Mouse (Mus musculus): ENCODE data around the gene Nebl. TPM values are rescaled to one million over a fixed set of nuclear protein-coding genes. Genes with fewer than 3 reads are reported as not detected.

Nebl gene
- polyA plus RNA-seq, 1 experiment from 2014 or later: 4.6 TPM

- Histone ChIP-seq H3K4me1 (replicated peaks; ENCODE audit: control insufficient read depth, insufficient read depth, low read length) (peaks cover 10% of the 10 kb centered on the region; the same call in 1 of the 2 replicates), H3K4me2 (ENCODE audit: low read depth, low read length, severe bottlenecking) (peak overlapping the region; percentile 97), H3K9me3 (ENCODE audit: control insufficient read depth, low read length) (no peaks in the 10 kb centered on the region), H3K27ac (ENCODE audit: low read depth, low read length) (no peak overlapping the region), H3K4me3 (ENCODE audit: low read depth, low read length) (peak overlapping the region; percentile 57), H3K9ac (ENCODE audit: low read length) (no peak overlapping the region), H3K27me3 (ENCODE audit: control insufficient read depth, insufficient read depth, low read length) (peaks cover 11% of the 10 kb centered on the region), H3K36me3 (ENCODE audit: control insufficient read depth, insufficient read depth, low read length) (no peaks in the 10 kb centered on the region)
- ATAC-seq (replicated peaks; ENCODE audit: low FRiP score) (no peak), DNase-seq (ENCODE audit: low spot score) (no peak)
- 7% methylated on average over 6 of the region's 6 CpGs for WGBS
Observed at GRCm38 (mm10) chr2:17731831-17732200, 552 bp upstream of the Nebl start.

DNA sequence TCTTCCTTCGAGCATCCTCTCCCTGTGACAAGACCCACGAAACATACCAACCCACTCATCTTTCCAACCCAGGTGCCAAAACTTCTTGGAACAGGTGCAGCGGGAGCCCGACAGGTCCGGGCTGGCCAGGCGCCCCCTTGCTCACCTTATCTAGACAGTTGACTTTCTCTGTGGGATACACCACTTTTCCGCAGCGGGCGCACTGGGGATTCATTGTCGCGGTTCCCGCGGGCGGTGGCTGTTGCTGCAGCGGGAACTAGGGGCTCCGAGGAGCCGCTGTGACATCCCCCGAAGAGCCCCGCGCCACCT is 662 bp downstream of the Nebl start:
- Histone ChIP-seq H3K36me3 (ENCODE audit: control insufficient read depth, insufficient read depth, low read length) (no peaks in the 10 kb centered on the region), H3K4me1 (replicated peaks; ENCODE audit: control insufficient read depth, insufficient read depth, low read length) (peaks cover 10% of the 10 kb centered on the region; the same call in 1 of the 2 replicates), H3K9ac (ENCODE audit: low read length) (peak overlapping the region; percentile 70), H3K4me2 (ENCODE audit: low read depth, low read length, severe bottlenecking) (peak overlapping the region; percentile 97), H3K27me3 (ENCODE audit: control insufficient read depth, insufficient read depth, low read length) (peaks cover 11% of the 10 kb centered on the region), H3K9me3 (ENCODE audit: control insufficient read depth, low read length) (no peaks in the 10 kb centered on the region), H3K4me3 (ENCODE audit: low read depth, low read length) (peak overlapping the region; percentile 57), H3K27ac (ENCODE audit: low read depth, low read length) (no peak overlapping the region)
- DNase-seq (ENCODE audit: low spot score) (no peak), ATAC-seq (replicated peaks; ENCODE audit: low FRiP score) (peak; percentile 37; the same call in 1 of the 2 replicates)
- WGBS: under 1% methylated on average over 20 of the region's 20 CpGs

- Histone ChIP-seq H3K4me2 (ENCODE audit: low read depth, low read length, severe bottlenecking) (peak overlapping the region; percentile 97), H3K27me3 (ENCODE audit: control insufficient read depth, insufficient read depth, low read length) (peaks cover 11% of the 10 kb centered on the region), H3K27ac (ENCODE audit: low read depth, low read length) (no peak overlapping the region), H3K9me3 (ENCODE audit: control insufficient read depth, low read length) (no peaks in the 10 kb centered on the region), H3K9ac (ENCODE audit: low read length) (peak overlapping the region; percentile 70), H3K36me3 (ENCODE audit: control insufficient read depth, insufficient read depth, low read length) (no peaks in the 10 kb centered on the region), H3K4me3 (ENCODE audit: low read depth, low read length) (peak overlapping the region; percentile 57), H3K4me1 (replicated peaks; ENCODE audit: control insufficient read depth, insufficient read depth, low read length) (peaks cover 10% of the 10 kb centered on the region; the same call in 1 of the 2 replicates)
- ATAC-seq (replicated peaks; ENCODE audit: low FRiP score) (peak; percentile 36), DNase-seq (ENCODE audit: low spot score) (peak; percentile 61)
- 4% methylated on average over 25 of the region's 25 CpGs for WGBS
Observed at GRCm38 (mm10) chr2:17729770-17730647, 1.3 kb downstream of the Nebl start.

- Histone ChIP-seq H3K36me3 (ENCODE audit: control insufficient read depth, insufficient read depth, low read length) (no peaks in the 10 kb centered on the region), H3K27ac (ENCODE audit: low read depth, low read length) (no peak overlapping the region), H3K4me1 (replicated peaks; ENCODE audit: control insufficient read depth, insufficient read depth, low read length) (no peaks in the 10 kb centered on the region), H3K4me3 (ENCODE audit: low read depth, low read length) (no peak overlapping the region), H3K9me3 (ENCODE audit: control insufficient read depth, low read length) (no peaks in the 10 kb centered on the region), H3K27me3 (ENCODE audit: control insufficient read depth, insufficient read depth, low read length) (no peaks in the 10 kb centered on the region), H3K9ac (ENCODE audit: low read length) (no peak overlapping the region), H3K4me2 (ENCODE audit: low read depth, low read length, severe bottlenecking) (no peak overlapping the region)
- WGBS: 78% methylated on average over 5 of the region's 5 CpGs
- DNase-seq (ENCODE audit: low spot score) (no peak), ATAC-seq (replicated peaks; ENCODE audit: low FRiP score) (no peak)
Observed at GRCm38 (mm10) chr2:17724405-17724804, 6.9 kb downstream of the Nebl start.

GRCm38 (mm10) chr2:17723268-17724019 is 7.8 kb downstream of the Nebl start:
- no peak overlapping the region for H3K4me2 ChIP-seq (ENCODE audit: low read depth, low read length, severe bottlenecking)
- 93% methylated on average over 12 of the region's 12 CpGs for WGBS
- ATAC-seq (replicated peaks; ENCODE audit: low FRiP score) (no peak), DNase-seq (ENCODE audit: low spot score) (no peak)
- no peak overlapping the region for H3K4me3 ChIP-seq (ENCODE audit: low read depth, low read length)
- H3K4me1 ChIP-seq (replicated peaks; ENCODE audit: control insufficient read depth, insufficient read depth, low read length): no peaks in the 10 kb centered on the region
- H3K9ac ChIP-seq (ENCODE audit: low read length): no peak overlapping the region
- no peak overlapping the region for H3K27ac ChIP-seq (ENCODE audit: low read depth, low read length)
- H3K36me3 ChIP-seq (ENCODE audit: control insufficient read depth, insufficient read depth, low read length): no peaks in the 10 kb centered on the region
- H3K9me3 ChIP-seq (ENCODE audit: control insufficient read depth, low read length): no peaks in the 10 kb centered on the region
- H3K27me3 ChIP-seq (ENCODE audit: control insufficient read depth, insufficient read depth, low read length): no peaks in the 10 kb centered on the region

- H3K27me3 ChIP-seq (ENCODE audit: control insufficient read depth, insufficient read depth, low read length): no peaks in the 10 kb centered on the region
- no peak for ATAC-seq (replicated peaks; ENCODE audit: low FRiP score)
- H3K9me3 ChIP-seq (ENCODE audit: control insufficient read depth, low read length): no peaks in the 10 kb centered on the region
- H3K4me2 ChIP-seq (ENCODE audit: low read depth, low read length, severe bottlenecking): no peak overlapping the region
- no peak for DNase-seq (ENCODE audit: low spot score)
- no peak overlapping the region for H3K27ac ChIP-seq (ENCODE audit: low read depth, low read length)
- no peaks in the 10 kb centered on the region for H3K36me3 ChIP-seq (ENCODE audit: control insufficient read depth, insufficient read depth, low read length)
- no peak overlapping the region for H3K9ac ChIP-seq (ENCODE audit: low read length)
- no peaks in the 10 kb centered on the region for H3K4me1 ChIP-seq (replicated peaks; ENCODE audit: control insufficient read depth, insufficient read depth, low read length)
- 76% methylated on average over 6 of the region's 6 CpGs for WGBS
- H3K4me3 ChIP-seq (ENCODE audit: low read depth, low read length): no peak overlapping the region
Observed at GRCm38 (mm10) chr2:17721177-17721715, 10.0 kb downstream of the Nebl start.

DNA sequence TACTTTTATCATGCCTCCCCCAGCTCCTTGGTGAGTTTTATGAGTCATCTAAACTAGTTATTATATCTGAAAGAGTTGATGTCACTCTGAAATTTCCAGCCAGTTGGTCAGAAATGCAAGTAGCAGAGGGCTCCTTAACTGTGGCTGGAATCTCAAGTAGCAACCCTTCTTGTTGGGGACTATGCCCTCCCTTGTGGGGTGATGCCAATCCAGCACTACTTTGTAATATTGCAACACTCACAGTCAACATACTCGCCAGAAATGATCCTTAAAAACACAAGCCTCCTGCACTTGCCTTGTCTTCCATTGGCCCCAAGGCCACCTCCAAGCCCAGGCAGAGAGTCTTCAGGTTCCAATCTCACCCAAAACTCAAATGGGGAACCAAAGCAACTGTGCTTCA is 13.0 kb downstream of the Nebl start:
- DNase-seq (ENCODE audit: low spot score): no peak
- H3K4me2 ChIP-seq (ENCODE audit: low read depth, low read length, severe bottlenecking): no peak overlapping the region
- no peak overlapping the region for H3K9ac ChIP-seq (ENCODE audit: low read length)
- H3K27me3 ChIP-seq (ENCODE audit: control insufficient read depth, insufficient read depth, low read length): no peaks in the 10 kb centered on the region
- H3K27ac ChIP-seq (ENCODE audit: low read depth, low read length): no peak overlapping the region
- no peak overlapping the region for H3K4me3 ChIP-seq (ENCODE audit: low read depth, low read length)
- no peaks in the 10 kb centered on the region for H3K9me3 ChIP-seq (ENCODE audit: control insufficient read depth, low read length)
- no peaks in the 10 kb centered on the region for H3K36me3 ChIP-seq (ENCODE audit: control insufficient read depth, insufficient read depth, low read length)
- no peak for ATAC-seq (replicated peaks; ENCODE audit: low FRiP score)
- H3K4me1 ChIP-seq (replicated peaks; ENCODE audit: control insufficient read depth, insufficient read depth, low read length): no peaks in the 10 kb centered on the region
- 78% methylated on average over 1 of the region's 1 CpGs for WGBS

DNA sequence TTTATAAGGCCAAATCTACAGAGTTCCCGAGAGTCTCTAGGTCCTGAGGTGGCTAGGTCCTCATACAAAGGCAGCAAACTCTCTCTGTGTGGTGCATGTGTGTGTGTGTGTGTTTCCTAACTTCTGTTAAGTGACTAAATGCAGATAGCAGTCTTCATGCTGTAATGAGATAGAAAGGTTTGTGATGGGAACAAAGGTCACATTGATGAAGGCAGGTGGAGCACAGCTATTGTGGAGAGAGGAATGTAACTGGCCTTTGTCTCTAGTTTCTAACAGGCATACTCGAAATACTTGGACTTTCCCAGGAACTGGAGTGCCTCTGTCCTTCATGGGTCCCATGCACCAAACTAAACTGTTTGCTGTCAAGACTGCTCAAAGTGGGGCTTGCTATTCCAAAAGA is 14.1 kb downstream of the Nebl start:
- H3K4me3 ChIP-seq (ENCODE audit: low read depth, low read length): no peak overlapping the region
- no peak overlapping the region for H3K27ac ChIP-seq (ENCODE audit: low read depth, low read length)
- H3K9me3 ChIP-seq (ENCODE audit: control insufficient read depth, low read length): no peaks in the 10 kb centered on the region
- no peak overlapping the region for H3K9ac ChIP-seq (ENCODE audit: low read length)
- DNase-seq (ENCODE audit: low spot score) (no peak), ATAC-seq (replicated peaks; ENCODE audit: low FRiP score) (no peak)
- no peaks in the 10 kb centered on the region for H3K4me1 ChIP-seq (replicated peaks; ENCODE audit: control insufficient read depth, insufficient read depth, low read length)
- H3K4me2 ChIP-seq (ENCODE audit: low read depth, low read length, severe bottlenecking): no peak overlapping the region
- H3K36me3 ChIP-seq (ENCODE audit: control insufficient read depth, insufficient read depth, low read length): no peaks in the 10 kb centered on the region
- WGBS: 56% methylated on average over 2 of the region's 2 CpGs
- H3K27me3 ChIP-seq (ENCODE audit: control insufficient read depth, insufficient read depth, low read length): no peaks in the 10 kb centered on the region

All from forebrain, embryonic 11.5 days (tissue).